Mouse (Mus musculus) kidney, postnatal 4 days (tissue): ENCODE measurements around the gene A930004D18Rik.

Experiments
- DNase-seq, 2 experiments: peaks; one replicate each; pipeline ENCODE4 v3.0.0; 2021; ENCODE audit warnings: mixed read lengths in 2 of 2

The A930004D18Rik gene

GRCm38 (mm10) chr2:18037491-18037890 is at the start of gene A930004D18Rik:
A930004D18Rik (minus strand) TSS chr2:18037737.
- DNase-seq: no peak

GRCm38 (mm10) chr2:18080182-18080860 is 42.8 kb upstream of the A930004D18Rik start:
- no peak for DNase-seq

DNA sequence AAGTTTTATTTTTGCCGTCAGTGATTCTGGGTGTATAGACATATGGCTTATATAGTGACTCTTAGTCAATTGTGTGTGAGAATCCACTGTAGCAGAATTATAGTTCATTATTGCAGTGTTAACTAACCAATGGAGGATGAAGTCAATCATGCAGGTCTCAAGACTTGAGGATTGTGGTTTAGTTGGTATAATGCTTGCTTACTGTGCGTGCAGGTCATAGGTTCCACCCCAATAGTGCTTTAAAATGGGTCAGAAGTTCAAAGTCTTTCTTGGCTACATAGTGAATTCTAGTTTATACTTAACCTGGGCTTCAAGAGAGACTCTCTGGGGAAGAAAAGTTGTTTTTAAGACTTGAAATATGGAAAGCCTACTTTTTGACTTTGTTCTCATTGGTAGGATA is 34.4 kb upstream of the A930004D18Rik start:
- no peak for DNase-seq

GRCm38 (mm10) chr2:18068071-18068796 is 30.7 kb upstream of the A930004D18Rik start:
- peak in 1 of 2 experiments; percentile 42 for DNase-seq

- no peak for DNase-seq
These were observed 28.9 kb upstream of the A930004D18Rik start for GRCm38 (mm10) chr2:18066436-18066835.

- no peak for DNase-seq
These were observed 28.1 kb upstream of the A930004D18Rik start for GRCm38 (mm10) chr2:18065708-18066030.

GRCm38 (mm10) chr2:18064941-18065707 is 27.6 kb upstream of the A930004D18Rik start:
- DNase-seq: peak; percentile 82 to 90

DNA sequence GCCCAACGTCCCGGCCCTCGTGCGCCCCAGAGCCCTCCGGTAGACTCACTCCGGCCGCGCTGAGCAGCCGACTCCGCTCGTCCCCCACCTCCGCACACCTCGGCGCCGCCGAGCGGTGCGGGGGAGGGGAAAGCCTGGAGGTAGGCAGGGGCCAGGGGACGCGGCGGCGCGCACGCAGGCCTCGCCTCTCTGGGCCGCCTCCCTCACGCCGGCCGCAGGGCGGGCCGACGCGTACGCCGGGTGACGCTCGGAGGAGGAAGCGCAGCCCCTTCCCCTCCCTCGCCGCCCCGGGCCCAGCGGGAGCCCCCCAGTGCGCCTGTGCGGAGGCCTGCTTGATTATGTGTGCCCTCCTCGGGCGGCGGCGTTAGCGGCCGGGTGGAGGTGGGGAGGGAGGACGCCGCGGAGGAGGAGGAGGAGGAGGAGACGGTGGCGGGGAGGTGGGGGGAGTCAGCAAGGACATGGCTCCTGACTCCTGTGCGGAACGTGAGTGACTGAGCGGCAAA is 26.9 kb upstream of the A930004D18Rik start:
- DNase-seq: peak; percentile 92 to 96

GRCm38 (mm10) chr2:18063763-18064251 is 26.3 kb upstream of the A930004D18Rik start:
- peak; percentile 70 to 85 for DNase-seq

- DNase-seq: no peak
These were observed 22.9 kb upstream of the A930004D18Rik start for GRCm38 (mm10) chr2:18060396-18060795.

DNA sequence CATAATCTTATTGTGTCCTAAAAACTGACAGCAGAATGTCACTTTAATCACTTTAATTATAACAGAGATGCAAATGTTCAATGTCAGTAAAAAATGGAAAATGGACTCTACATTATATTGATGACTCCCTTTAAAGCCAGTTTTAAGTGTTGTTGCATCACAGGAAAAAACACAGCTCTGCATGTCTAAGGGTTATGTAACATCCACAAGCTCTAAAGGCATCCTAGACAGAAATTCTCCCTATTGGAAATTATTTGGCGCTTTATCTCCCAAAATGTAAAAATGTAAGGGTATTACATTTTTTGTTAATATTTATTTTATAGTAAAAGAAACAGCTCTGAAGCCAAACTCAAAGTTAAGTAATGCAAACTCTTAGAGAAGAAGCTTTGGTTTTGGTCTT is 22.4 kb upstream of the A930004D18Rik start:
- DNase-seq: no peak

DNA sequence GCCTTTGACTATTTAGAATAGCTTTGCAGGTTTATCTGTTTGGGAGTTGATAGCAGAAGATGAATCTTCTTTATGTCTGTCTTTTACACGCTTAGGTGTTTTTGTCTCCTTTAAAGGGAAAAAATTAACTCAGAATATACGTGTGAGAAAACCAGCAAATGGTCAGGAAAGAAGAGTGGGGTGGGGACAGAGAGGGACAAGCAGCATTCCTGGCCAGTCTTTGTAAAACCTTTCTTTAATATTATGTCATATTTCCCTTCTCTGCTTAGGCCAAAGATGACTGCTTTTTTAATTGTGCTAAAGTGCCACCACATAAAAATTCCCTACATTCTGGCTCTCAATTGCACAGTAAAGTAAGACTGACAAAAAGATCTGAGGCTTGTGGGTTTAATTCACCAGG is 21.5 kb upstream of the A930004D18Rik start:
- no peak for DNase-seq

DNA sequence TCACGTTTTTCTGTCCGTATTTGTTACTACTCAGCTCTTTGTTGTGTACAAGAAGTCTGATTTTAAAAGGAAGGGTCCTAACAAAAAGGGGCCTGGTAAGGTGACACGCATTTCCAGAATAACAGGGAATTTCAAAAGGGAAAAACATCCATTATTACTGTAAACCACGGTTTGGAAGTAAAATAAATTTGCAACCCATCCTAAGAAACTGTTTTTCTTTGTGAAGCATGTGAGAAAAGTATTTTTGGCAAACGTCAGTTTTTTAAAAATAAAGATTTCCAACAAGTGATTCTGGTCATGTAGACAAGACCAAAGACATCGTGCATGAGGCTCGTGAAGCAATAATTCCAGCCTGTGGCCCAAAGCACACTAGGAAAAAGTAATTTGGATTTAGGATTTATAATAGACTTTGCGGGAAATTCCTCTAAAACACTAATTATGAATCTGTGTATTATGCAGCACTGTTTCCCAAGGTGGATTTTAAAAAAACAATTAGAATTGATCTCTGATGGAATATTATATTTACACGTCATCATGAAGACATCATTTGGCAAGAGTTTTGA is 20.7 kb upstream of the A930004D18Rik start:
- no peak for DNase-seq

- DNase-seq: peak; percentile 69 to 82
These were observed 20.0 kb upstream of the A930004D18Rik start for GRCm38 (mm10) chr2:18057336-18058145.

GRCm38 (mm10) chr2:18056786-18057255 is 19.3 kb upstream of the A930004D18Rik start:
- DNase-seq: peak; percentile 92 to 96

GRCm38 (mm10) chr2:18055929-18056785 is 18.6 kb upstream of the A930004D18Rik start:
- peak; percentile 97 to 98 for DNase-seq

GRCm38 (mm10) chr2:18055016-18055928 is 17.7 kb upstream of the A930004D18Rik start, which contains the start of gene Mllt10:
Mllt10 (plus strand) TSS chr2:18055237.
- DNase-seq: peak; percentile 38 to 64

GRCm38 (mm10) chr2:18053951-18054530 is 16.5 kb upstream of the A930004D18Rik start:
- DNase-seq: peak; percentile 67 to 76
